Mouse (Mus musculus) layer of hippocampus, adult 2 months (tissue): ENCODE data around the gene Myo5a. TPM values are rescaled to one million over a fixed set of nuclear protein-coding genes. Genes with fewer than 3 reads are reported as not detected.

ENCODE experiments used
- DNase-seq, 2 experiments: peaks; one replicate each; pipeline ENCODE4 v3.0.0; 2022; ENCODE audit warnings: low spot score in 2 of 2
- H3K27ac ChIP-seq: fragments of 200-600 bp; 2 replicates; pipeline ENCODE4 v1.8.1; 2022
- H3K4me3 ChIP-seq: fragments of 200-600 bp; 2 replicates; pipeline ENCODE4 v1.8.1; 2022; ENCODE audit warnings: mild to moderate bottlenecking
- CTCF ChIP-seq: fragments of 200-600 bp; conservative IDR thresholded peaks from 2 replicates; pipeline ENCODE4 v1.8.1; 2022; ENCODE audit warnings: antibody characterized with exemption, mild to moderate bottlenecking, moderate library complexity
- long read RNA-seq, 2 experiments: library from polyadenylated mRNA; stranded (forward); transcript quantifications; one replicate each; pipeline ENCODE4 v2.0.0; 2021; ENCODE audit warnings: borderline mapping rate in 2 of 2
- total RNA-seq, 2 experiments: library from RNA; stranded (reverse); gene quantifications; 2 replicates each; pipeline ENCODE4 v1.2.3; 2021

The Myo5a gene
- 100 to 1,000 TPM; 201 to 210 TPM for total RNA-seq
- long read RNA-seq, experiment 1, partial matches to known transcripts, result 9 of 57 reads
- long read RNA-seq, experiment 1, other reads (novel, unspliced or antisense), result 45 of 57 reads
- long read RNA-seq, experiment 2, partial matches to known transcripts, result 14 of 74 reads
- long read RNA-seq, experiment 2, other reads (novel, unspliced or antisense), result 57 of 74 reads

- peak within 1 kb of the TSS; percentile 89 for H3K4me3 ChIP-seq
- peak within 1 kb of the TSS; percentile 99 for H3K27ac ChIP-seq
- DNase-seq, result no peak
- no peak for TF ChIP-seq CTCF
Observed at GRCm38 (mm10) chr9:75070457-75071028, at the start of gene Myo5a. Gene Myo5a (plus strand): TSS chr9:75071015.

DNA sequence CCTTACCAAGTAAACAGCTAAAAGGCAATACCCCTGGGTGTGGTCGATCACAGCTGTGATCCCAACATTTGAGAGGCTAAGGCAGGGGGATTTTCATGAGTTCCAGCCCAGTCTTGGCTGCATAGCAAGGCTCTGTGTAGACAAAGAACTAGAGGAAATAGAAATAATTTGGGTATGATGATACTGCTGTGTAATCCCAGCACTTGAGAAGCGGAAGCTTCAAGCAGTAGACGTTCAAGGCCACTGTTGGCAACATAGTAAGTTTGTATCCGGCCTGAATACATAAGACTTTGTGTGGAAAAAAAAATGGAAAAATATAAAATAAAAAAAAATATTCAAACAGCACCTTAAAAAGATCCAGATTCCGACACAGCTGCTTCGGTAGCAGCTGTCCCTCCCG is 48.3 kb upstream of the Myo5a start:
- TF ChIP-seq CTCF, result no peak
- no peak overlapping the region for H3K27ac ChIP-seq
- H3K4me3 ChIP-seq, result no peak overlapping the region
- no peak for DNase-seq

DNA sequence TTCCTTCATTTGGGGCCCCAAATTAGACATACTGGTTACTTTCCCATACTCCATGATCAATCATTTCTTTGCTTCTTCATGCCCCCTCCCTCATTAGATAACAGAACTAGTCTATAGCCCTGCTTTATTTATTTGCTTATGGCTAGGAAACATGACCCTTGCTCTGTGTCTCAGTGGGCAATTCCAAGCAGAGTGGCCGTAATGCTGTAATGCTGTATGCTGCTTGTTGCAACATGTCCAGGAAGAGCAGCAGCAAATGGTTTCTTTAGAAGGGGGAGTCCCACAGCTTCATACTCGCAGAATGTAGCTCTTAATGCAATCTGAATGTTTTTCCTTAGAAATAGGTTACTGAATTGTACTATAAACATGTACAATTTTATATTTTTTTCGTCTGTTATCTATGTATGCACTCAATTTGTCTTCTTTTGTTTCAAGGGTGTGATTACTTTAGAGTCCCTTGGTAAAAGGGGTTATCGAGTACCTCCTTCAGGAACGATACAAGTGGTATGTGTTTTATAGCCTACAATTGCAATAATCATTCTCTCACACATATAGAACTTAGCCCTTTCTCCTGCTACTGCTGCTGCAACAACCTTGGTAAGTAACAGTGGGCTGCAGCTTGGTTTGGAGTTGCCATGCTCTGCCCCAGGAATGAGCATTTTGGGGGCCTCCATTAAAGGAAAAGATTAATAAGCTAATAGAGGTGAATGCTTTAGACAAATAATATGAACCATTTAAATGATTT is 47.5 kb upstream of the Myo5a start:
- H3K4me3 ChIP-seq, result no peak overlapping the region
- no peak overlapping the region for H3K27ac ChIP-seq
- DNase-seq, result no peak
- no peak for TF ChIP-seq CTCF

GRCm38 (mm10) chr9:75024089-75024488 is 46.7 kb upstream of the Myo5a start:
- no peak for TF ChIP-seq CTCF
- Histone ChIP-seq H3K4me3 (no peak overlapping the region), H3K27ac (no peak overlapping the region)
- DNase-seq, result no peak

DNA sequence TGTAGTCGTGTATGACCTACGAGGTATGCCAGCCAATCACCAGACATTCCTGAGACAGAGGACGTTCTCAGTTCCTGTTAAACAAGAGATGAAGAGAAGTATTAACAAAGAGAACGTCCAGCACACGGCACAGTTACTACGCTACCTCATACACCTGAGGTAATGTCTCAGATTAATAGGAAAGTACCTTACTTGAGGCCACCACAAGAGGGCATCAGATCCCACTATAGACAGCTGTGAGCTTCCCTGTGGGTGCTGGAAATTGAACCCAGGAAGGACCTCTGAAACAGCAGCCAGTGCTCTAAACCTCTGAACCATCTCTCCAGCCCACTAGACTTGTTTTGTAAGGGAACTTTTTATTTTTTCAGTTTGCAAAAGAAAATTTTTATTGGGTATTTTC is 45.1 kb upstream of the Myo5a start:
- no peak overlapping the region for H3K27ac ChIP-seq
- H3K4me3 ChIP-seq, result no peak overlapping the region
- DNase-seq, result no peak
- peak; percentile 67 for TF ChIP-seq CTCF

DNA sequence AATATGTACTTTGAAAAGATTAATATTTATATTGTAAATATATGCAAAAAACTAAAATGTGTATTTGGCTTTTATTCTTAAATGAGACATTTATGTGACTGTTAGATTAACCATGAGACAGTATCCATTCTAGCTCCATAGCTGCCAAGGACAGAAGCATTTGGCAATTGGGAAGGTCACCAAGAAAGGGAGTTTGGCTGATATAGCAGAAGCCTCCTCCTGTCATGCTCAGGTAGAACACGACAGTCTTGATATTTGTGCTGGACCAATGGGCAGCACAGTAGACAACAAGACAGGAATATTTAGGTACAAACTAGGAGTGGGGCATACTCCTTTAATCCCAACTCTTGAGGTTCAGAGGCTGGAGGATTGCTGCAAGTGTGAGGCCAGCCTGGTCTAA is 38.4 kb upstream of the Myo5a start:
- Histone ChIP-seq H3K27ac (no peak overlapping the region), H3K4me3 (no peak overlapping the region)
- DNase-seq, result no peak
- no peak for TF ChIP-seq CTCF

GRCm38 (mm10) chr9:75033141-75033540 is 37.7 kb upstream of the Myo5a start:
- no peak overlapping the region for H3K27ac ChIP-seq
- H3K4me3 ChIP-seq, result no peak overlapping the region
- peak; percentile 80 for TF ChIP-seq CTCF
- DNase-seq, result no peak

DNA sequence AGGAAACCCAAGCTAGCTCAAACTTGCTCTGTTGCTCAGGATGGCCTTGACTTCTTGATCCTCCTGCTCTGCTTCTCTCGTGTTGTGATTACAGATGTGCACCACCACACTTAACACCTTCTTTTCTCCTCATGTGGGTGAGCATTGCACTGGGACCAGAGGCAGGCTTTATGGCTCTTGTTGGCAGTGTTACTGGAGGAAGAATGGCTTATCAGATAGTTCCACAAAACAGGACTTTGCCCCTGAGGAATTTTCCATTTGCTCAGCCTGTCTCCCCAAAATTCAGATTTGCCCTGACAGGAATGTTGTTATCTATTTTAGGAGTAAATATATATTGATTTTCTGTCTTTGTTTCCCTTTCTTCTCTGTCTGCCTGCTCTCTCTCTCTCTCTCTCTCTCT is 36.1 kb upstream of the Myo5a start:
- H3K4me3 ChIP-seq, result no peak overlapping the region
- no peak for DNase-seq
- TF ChIP-seq CTCF, result no peak
- no peak overlapping the region for H3K27ac ChIP-seq

GRCm38 (mm10) chr9:75035944-75036343 is 34.9 kb upstream of the Myo5a start:
- H3K27ac ChIP-seq, result no peak overlapping the region
- no peak for DNase-seq
- no peak for TF ChIP-seq CTCF
- no peak overlapping the region for H3K4me3 ChIP-seq

- TF ChIP-seq CTCF, result peak; percentile 20
- Histone ChIP-seq H3K4me3 (peak within 1 kb of the TSS; percentile 89), H3K27ac (peak within 1 kb of the TSS; percentile 88)
- peak; percentile 85 to 89 for DNase-seq
Observed at GRCm38 (mm10) chr9:75037451-75038356, 33.1 kb upstream of the Myo5a start, which contains the start of gene Arpp19. Gene Arpp19 (plus strand): TSS chr9:75037614.

DNA sequence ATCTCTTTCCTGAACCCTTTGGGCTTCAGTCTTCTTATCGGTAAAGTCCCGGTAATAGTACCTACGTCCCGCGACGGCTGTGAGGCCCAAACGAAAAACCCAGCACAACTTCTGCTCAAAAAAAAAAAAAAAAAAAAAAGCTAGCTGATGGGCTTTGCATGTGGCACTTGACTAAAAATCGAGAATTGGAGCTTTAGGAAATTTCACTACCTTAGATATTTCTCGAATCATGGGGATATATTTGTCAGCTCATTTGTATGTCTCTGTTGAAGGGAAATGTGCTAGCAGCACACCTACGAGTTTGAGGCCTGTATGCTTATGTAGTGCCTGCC is 32.5 kb upstream of the Myo5a start:
- DNase-seq, result no peak
- peak overlapping the region; percentile 88; the same call in 1 of the 2 replicates for H3K27ac ChIP-seq
- TF ChIP-seq CTCF, result no peak
- H3K4me3 ChIP-seq, result peak overlapping the region; percentile 89

DNA sequence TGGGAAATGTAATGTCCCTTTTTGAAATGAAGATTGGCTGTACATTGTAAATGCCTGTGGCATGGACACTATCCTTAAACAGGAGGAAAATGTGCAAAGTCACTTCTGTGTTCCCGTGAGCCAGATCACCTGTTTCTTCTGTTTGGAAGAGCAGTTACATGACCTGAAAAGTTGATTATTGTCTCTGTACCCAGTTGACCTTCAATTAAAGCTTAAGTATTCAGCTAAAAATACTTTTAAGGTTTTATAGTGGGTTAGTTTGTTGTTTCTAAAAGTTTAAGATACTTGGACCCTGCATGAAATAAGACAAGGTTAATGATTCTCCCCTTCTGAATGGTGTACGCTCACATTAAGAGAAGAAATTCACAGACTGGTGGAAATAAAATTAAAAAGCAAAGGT is 30.2 kb upstream of the Myo5a start:
- Histone ChIP-seq H3K27ac (no peak overlapping the region), H3K4me3 (no peak overlapping the region)
- TF ChIP-seq CTCF, result no peak
- DNase-seq, result no peak
